Mouse (Mus musculus): ENCODE results near the gene Zfp827. TPM values are rescaled to one million over a fixed set of nuclear protein-coding genes. Genes with fewer than 3 reads are reported as not detected.
A peak's percentile ranks its signal among the peaks of the same experiment; 100 is the strongest.

Zfp827 gene
- total RNA-seq, 2 experiments from 2014 or later, result 32.3 to 33.5 TPM

- Histone ChIP-seq H3K4me3 (no peak overlapping the region), H3K27ac (no peak overlapping the region)
- TF ChIP-seq CTCF (conservative IDR thresholded peaks at IDR 0.05), result no peak
- peak; percentile 23 to 41 for DNase-seq (ENCODE audit: low spot score in 2 of 2)
Observed at GRCm38 (mm10) chr8:79037991-79038390, 9.8 kb downstream of the Zfp827 start.

GRCm38 (mm10) chr8:79041429-79041828 lies 13.2 kb downstream of the Zfp827 start:
- DNase-seq (ENCODE audit: low spot score in 2 of 2), result no peak
- Histone ChIP-seq H3K27ac (no peak overlapping the region), H3K4me3 (no peak overlapping the region)
- TF ChIP-seq CTCF (conservative IDR thresholded peaks at IDR 0.05), result no peak

GRCm38 (mm10) chr8:79042252-79042651 lies 14.0 kb downstream of the Zfp827 start:
- Histone ChIP-seq H3K27ac (no peak overlapping the region), H3K4me3 (no peak overlapping the region)
- no peak for DNase-seq (ENCODE audit: low spot score in 2 of 2)
- TF ChIP-seq CTCF (conservative IDR thresholded peaks at IDR 0.05), result no peak

GRCm38 (mm10) chr8:79044673-79045072 lies 16.4 kb downstream of the Zfp827 start:
- DNase-seq (ENCODE audit: low spot score in 2 of 2), result no peak
- H3K4me3 ChIP-seq, result no peak overlapping the region
- no peak for TF ChIP-seq CTCF (conservative IDR thresholded peaks at IDR 0.05)
- no peak overlapping the region for H3K27ac ChIP-seq

- Histone ChIP-seq H3K4me3 (no peak overlapping the region), H3K27ac (no peak overlapping the region)
- no peak for TF ChIP-seq CTCF (conservative IDR thresholded peaks at IDR 0.05)
- no peak for DNase-seq (ENCODE audit: low spot score in 2 of 2)
Observed at GRCm38 (mm10) chr8:79046659-79047058, 18.4 kb downstream of the Zfp827 start.

GRCm38 (mm10) chr8:79048388-79049005 lies 20.3 kb downstream of the Zfp827 start:
- TF ChIP-seq CTCF (conservative IDR thresholded peaks at IDR 0.05), result no peak
- H3K27ac ChIP-seq, result no peak overlapping the region
- DNase-seq (ENCODE audit: low spot score in 2 of 2), result no peak
- H3K4me3 ChIP-seq, result no peak overlapping the region

- no peak for DNase-seq (ENCODE audit: low spot score in 2 of 2)
- H3K27ac ChIP-seq, result no peak overlapping the region
- TF ChIP-seq CTCF (conservative IDR thresholded peaks at IDR 0.05), result no peak
- no peak overlapping the region for H3K4me3 ChIP-seq
Observed at GRCm38 (mm10) chr8:79054222-79054621, 26.0 kb downstream of the Zfp827 start.

GRCm38 (mm10) chr8:79057179-79057578 lies 28.9 kb downstream of the Zfp827 start:
- no peak for DNase-seq (ENCODE audit: low spot score in 2 of 2)
- H3K4me3 ChIP-seq, result no peak overlapping the region
- no peak overlapping the region for H3K27ac ChIP-seq
- TF ChIP-seq CTCF (conservative IDR thresholded peaks at IDR 0.05), result no peak

- TF ChIP-seq CTCF (conservative IDR thresholded peaks at IDR 0.05), result no peak
- no peak for DNase-seq (ENCODE audit: low spot score in 2 of 2)
- Histone ChIP-seq H3K4me3 (no peak overlapping the region), H3K27ac (no peak overlapping the region)
Observed at GRCm38 (mm10) chr8:79059361-79059760, 31.1 kb downstream of the Zfp827 start.

GRCm38 (mm10) chr8:79060013-79060609 lies 31.9 kb downstream of the Zfp827 start:
- DNase-seq (ENCODE audit: low spot score in 2 of 2), result no peak
- H3K27ac ChIP-seq, result no peak overlapping the region
- TF ChIP-seq CTCF (conservative IDR thresholded peaks at IDR 0.05), result no peak
- no peak overlapping the region for H3K4me3 ChIP-seq

GRCm38 (mm10) chr8:79065924-79066323 lies 37.7 kb downstream of the Zfp827 start:
- H3K4me3 ChIP-seq, result no peak overlapping the region

GRCm38 (mm10) chr8:79067812-79068630 lies 39.8 kb downstream of the Zfp827 start:
- no peak for DNase-seq (ENCODE audit: low spot score in 2 of 2)
- TF ChIP-seq CTCF (conservative IDR thresholded peaks at IDR 0.05), result no peak
- Histone ChIP-seq H3K27ac (no peak overlapping the region), H3K4me3 (no peak overlapping the region)

More at GRCm38 (mm10) chr8:79065924-79066323, 37.7 kb downstream of the Zfp827 start:
- DNase-seq (ENCODE audit: low spot score in 2 of 2), result no peak
- H3K27ac ChIP-seq, result no peak overlapping the region
- TF ChIP-seq CTCF (conservative IDR thresholded peaks at IDR 0.05), result no peak

GRCm38 (mm10) chr8:79073311-79073710 lies 45.1 kb downstream of the Zfp827 start:
- no peak for DNase-seq (ENCODE audit: low spot score in 2 of 2)
- H3K4me3 ChIP-seq, result no peak overlapping the region
- H3K27ac ChIP-seq, result no peak overlapping the region
- TF ChIP-seq CTCF (conservative IDR thresholded peaks at IDR 0.05), result no peak

Measured in layer of hippocampus, adult 2 months (tissue).